Mouse (Mus musculus): ENCODE measurements around the gene Bpi. TPM values are rescaled to one million over a fixed set of nuclear protein-coding genes. Genes with fewer than 3 reads are reported as not detected.

The Bpi gene
- polyA plus RNA-seq, 2 experiments from 2014 or later: not detected

- ATAC-seq: no peak
Observed at GRCm38 (mm10) chr2:158295700-158296099, 37.8 kb downstream of the Bpi start.

GRCm38 (mm10) chr2:158299203-158299602 lies 41.3 kb downstream of the Bpi start:
- no peak for ATAC-seq

- no peak for ATAC-seq
Observed at GRCm38 (mm10) chr2:158299731-158300130, 41.8 kb downstream of the Bpi start.

GRCm38 (mm10) chr2:158302807-158303206 lies 44.9 kb downstream of the Bpi start:
- no peak for ATAC-seq

DNA sequence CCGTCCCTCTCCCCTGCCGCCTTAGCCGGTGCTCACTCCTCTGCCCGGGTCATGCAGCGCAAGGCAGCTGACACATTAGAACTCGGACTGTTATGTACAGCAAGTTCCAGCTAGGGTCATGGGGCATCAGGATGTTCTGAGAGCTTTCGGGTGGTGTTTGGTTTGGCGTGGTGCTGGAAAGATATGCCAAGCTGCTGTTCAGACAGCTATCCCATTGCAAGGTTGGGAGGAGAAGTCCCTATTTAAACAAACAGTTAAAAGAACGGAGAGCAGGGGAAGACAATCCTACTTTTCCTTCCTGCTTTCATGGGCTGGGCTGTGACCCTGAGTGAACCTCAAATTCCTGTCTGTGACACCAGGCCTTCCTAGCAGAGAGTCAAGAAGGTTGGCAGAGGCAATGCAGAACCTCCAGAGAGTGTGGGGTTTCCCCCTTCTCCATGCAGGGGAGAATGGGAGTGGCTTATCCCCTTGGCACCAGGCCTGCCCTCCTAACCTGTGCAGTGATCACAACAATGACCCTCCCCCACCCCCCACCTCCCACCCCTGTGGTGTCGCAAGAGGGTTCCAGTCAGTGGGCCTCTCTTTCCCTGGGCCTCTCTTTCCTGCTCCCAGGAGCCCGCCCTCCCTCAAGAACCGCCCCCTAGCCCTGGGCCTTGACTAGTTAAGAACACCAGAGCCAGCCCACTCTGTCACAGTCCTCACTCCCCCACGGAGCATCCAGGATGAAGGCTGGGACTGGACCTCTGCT lies 48.2 kb downstream of the Bpi start, which contains the start of gene Lbp:
Gene Lbp (plus strand): TSS at position 546 of the 748 bp plus-strand sequence.
- ATAC-seq: no peak

DNA sequence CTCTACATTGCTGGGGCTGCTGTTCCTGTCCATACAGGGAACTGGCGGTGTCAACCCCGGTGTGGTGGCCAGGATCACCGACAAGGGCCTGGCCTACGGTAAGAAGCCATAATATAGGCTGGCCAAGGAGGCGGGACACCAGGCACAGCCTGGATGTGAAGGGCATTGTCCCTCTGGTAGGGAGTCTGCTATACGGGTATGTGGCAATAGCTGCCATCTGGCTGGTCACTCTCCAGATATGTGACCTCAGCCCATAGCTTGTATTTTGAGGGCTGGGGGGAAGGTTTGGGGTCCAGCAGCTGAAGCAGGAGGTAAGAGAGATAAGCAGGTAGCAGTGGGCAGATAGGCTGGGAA lies 48.8 kb downstream of the Bpi start:
- ATAC-seq: no peak

GRCm38 (mm10) chr2:158308276-158308675 lies 50.4 kb downstream of the Bpi start:
- no peak for ATAC-seq

DNA sequence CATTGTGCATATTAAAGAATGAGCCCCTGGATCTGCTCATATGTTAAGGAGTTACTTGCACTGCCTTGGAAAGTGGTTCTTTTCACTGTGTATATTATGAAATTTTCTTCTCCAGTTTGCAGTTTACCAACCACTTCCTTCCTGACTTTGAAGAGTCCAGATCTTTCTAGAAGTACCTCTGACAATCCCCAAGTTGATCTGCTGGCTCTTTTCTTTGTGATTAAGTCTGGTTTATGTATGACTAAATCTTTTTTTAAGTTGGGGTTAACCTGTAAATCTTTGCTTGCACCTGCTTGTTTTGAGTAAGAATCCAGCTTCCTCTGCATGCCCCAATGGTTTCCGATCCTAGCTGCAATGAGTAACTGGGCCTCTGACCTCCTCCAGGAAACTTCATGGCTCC lies 55.2 kb downstream of the Bpi start:
- ATAC-seq: peak; percentile 64

GRCm38 (mm10) chr2:158316371-158316770 lies 58.5 kb downstream of the Bpi start:
- ATAC-seq: no peak

DNA sequence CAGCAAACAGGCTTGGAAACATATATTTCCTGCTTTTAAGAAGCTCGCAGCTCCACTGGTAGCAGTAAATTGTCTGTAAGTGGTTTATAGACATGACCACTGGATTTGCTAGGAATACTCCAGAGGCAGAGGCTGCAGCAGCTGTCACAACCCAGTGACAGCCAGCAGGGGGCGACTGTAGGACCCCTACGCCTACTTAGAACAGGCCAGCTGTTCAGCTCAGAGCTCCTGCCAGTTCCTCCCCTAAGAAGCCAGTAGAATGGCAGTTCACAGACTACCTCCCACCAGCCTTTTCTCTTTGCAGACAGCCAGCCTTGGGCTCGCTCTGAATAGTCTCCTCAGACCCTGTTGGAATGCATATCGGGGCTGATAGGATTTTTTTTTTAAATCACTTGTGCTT lies 59.1 kb downstream of the Bpi start:
- peak; percentile 56 for ATAC-seq

DNA sequence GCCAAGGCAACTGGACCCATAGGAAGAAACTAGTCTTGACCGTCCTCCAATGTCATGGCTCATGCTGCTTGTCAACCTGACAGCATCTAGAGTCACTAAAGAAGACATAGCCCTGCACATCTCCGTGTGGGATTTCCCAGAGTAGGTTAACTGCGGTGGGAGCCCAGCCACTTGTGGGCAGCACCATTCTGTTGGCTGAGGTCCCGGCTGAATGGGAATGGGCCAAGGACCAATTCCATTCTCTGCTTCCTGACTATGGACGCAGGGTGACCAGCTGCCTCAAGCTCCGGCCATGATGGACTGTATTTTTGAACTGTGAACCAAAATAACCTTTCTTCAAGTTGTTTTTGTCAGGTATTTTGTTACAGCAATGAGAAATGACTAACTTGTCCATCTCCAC lies 63.7 kb downstream of the Bpi start:
- ATAC-seq: no peak

- peak; percentile 95 for ATAC-seq
Observed at GRCm38 (mm10) chr2:158322845-158323244, 65.0 kb downstream of the Bpi start.

GRCm38 (mm10) chr2:158324531-158325190 lies 66.8 kb downstream of the Bpi start:
- no peak for ATAC-seq

DNA sequence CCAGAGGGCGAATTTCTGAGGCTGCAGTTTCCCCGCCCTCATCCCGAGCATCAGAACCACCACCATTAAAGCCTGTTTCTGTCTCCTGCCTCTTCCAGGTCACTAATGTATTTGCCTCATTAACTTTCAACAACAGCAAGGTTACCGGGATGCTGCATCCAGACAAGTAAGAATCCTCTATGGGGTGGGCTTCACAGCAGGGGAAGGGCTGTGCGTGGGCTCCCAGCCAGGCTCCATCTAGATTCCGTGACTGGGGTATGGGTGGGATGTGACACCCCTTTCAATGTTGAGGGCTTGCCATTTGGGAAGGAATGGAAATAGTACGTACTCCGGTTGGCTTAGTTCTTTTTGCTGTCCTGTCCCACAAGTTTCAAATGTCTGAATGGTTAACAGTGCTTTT lies 67.7 kb downstream of the Bpi start:
- ATAC-seq: no peak

Other genes with a start within 250 kb of the Bpi start
- 10 to 100 TPM; 23.4 to 37.0 TPM for gene Tti1, start 229.7 kb upstream of the Bpi start, polyA plus RNA-seq (2017; shearing (Covaris generic))
- gene Rprd1b, start 229.6 kb upstream of the Bpi start, polyA plus RNA-seq (2017; shearing (Covaris generic)): 10 to 100 TPM; 23.2 to 24.7 TPM
- gene Tgm2, start 111.7 kb upstream of the Bpi start, polyA plus RNA-seq (2017; shearing (Covaris generic)): 1 to 10 TPM; 3.1 to 4.4 TPM
- gene D630003M21Rik, start 28.9 kb upstream of the Bpi start, polyA plus RNA-seq (2017; shearing (Covaris generic)): not detected
- gene Lbp, start 48.4 kb downstream of the Bpi start, polyA plus RNA-seq (2017; shearing (Covaris generic)): 1 to 10 TPM in 1 of 2 experiments, not detected in 1; 1.3 TPM
- under 1 TPM in 1 of 2 experiments, not detected in 1; 0.09 TPM for gene Snhg11, start 117.5 kb downstream of the Bpi start, polyA plus RNA-seq (2017; shearing (Covaris generic))
- 10 to 100 TPM; 11.7 to 12.1 TPM for gene Ralgapb, start 151.8 kb downstream of the Bpi start, polyA plus RNA-seq (2017; shearing (Covaris generic))
- gene Adig, start 244.5 kb downstream of the Bpi start, polyA plus RNA-seq (2017; shearing (Covaris generic)): not detected

All from CD4-positive, CD25-positive, alpha-beta regulatory T cell, adult 4 months (primary cell).